Mouse (Mus musculus): ENCODE results near the gene Pla2g7. TPM values are rescaled to one million over a fixed set of nuclear protein-coding genes. Genes with fewer than 3 reads are reported as not detected.

Gene Pla2g7
- polyA plus RNA-seq, 1 experiment from 2014 or later = 18.7 TPM

DNA sequence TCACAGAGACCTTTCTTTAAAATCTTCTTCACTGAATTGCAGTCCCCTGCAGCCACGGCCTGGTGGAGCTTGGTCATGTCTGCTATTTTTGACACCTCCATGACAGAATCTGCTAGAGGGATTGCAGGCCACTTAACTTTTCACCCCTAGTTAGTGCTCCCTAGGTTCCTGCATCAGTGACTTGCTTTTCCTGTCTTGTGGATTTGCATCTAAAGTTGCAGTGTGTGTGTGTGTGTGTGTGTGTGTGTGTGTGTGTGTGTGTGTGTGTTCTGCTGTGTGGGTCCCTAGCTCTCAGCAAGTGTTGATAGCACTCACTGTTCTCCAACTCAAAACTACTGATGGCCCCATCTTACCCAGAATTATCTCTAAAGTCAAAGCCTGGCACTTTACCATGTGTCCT is 24.4 kb upstream of the Pla2g7 start, which contains the start of gene Ankrd66:
Gene Ankrd66 (minus strand): TSS at position 101 of the 400 bp plus-strand sequence.
- Histone ChIP-seq H3K4me1 (ENCODE audit: control insufficient read depth, insufficient read depth, low read length) (no peaks in the 10 kb centered on the region), H3K9ac (replicated peaks; ENCODE audit: low read length) (no peak within 1 kb of the TSS), H3K9me3 (ENCODE audit: control insufficient read depth, low read length) (no peaks in the 10 kb centered on the region), H3K4me2 (ENCODE audit: low read length) (no peak within 1 kb of the TSS), H3K4me3 (replicated peaks; ENCODE audit: low read depth, low read length) (no peak within 1 kb of the TSS), H3K36me3 (ENCODE audit: control insufficient read depth, insufficient read depth, low read length) (no peaks in the 10 kb centered on the region), H3K27ac (replicated peaks; ENCODE audit: low read depth, low read length) (no peak within 1 kb of the TSS), H3K27me3 (ENCODE audit: control insufficient read depth, insufficient read depth, low read length) (no peaks in the 10 kb centered on the region)
- no peak for DNase-seq
- ATAC-seq (ENCODE audit: low FRiP score, low TSS enrichment) = no peak
- WGBS = 81% methylated on average over 1 of the region's 1 CpGs

DNA sequence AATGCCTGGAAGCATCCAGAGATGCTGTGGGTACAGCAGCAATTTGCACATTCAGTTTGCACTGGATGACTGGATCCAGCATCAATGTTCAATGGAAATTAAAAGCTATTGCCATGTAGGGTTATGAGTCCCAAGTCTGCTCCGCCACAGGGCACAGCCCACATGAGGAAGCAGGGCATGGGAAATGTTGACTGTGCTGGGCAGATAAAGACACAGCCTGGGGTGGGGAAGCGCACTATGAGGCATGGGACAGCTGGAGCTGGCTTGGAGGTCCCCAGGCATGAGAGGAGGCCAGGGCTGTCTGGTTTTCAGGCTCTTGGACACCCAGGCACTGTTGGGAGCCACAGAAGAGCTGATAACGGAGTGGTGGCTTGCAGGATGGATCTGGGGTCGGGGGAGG is 23.9 kb upstream of the Pla2g7 start:
- Histone ChIP-seq H3K27ac (replicated peaks; ENCODE audit: low read depth, low read length) (no peak overlapping the region), H3K9me3 (ENCODE audit: control insufficient read depth, low read length) (no peaks in the 10 kb centered on the region), H3K4me3 (replicated peaks; ENCODE audit: low read depth, low read length) (no peak overlapping the region), H3K36me3 (ENCODE audit: control insufficient read depth, insufficient read depth, low read length) (no peaks in the 10 kb centered on the region), H3K4me1 (ENCODE audit: control insufficient read depth, insufficient read depth, low read length) (no peaks in the 10 kb centered on the region), H3K27me3 (ENCODE audit: control insufficient read depth, insufficient read depth, low read length) (no peaks in the 10 kb centered on the region), H3K9ac (replicated peaks; ENCODE audit: low read length) (no peak overlapping the region), H3K4me2 (ENCODE audit: low read length) (no peak overlapping the region)
- no peak for DNase-seq
- 91% methylated on average over 4 of the region's 4 CpGs for WGBS
- no peak for ATAC-seq (ENCODE audit: low FRiP score, low TSS enrichment)

DNA sequence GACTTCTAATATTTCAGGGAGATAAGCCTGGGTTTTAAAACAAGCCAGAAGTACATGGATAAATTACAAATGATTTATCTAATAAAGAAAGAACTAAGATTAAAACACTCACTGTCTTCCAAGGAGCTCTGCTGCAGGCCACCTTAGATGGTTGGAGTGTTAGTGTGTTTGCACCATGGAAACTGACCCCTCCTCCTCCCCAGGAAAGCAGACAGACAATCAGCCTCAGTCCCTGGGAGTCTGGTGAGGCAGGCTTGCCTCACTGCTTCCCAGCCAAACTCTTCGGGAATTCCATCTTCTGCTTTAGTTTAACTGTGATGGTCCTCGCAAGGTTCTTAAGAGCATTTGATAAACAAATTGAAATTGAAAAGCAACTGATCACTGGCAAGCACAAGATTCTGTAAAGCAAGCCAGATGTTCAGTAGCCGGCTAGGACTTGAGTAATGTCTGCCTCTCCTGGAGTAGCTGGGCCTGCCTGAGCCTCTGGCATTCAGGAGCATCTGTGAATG is 16.7 kb upstream of the Pla2g7 start:
- ATAC-seq (ENCODE audit: low FRiP score, low TSS enrichment) (no peak), DNase-seq (no peak)
- H3K4me3 ChIP-seq (replicated peaks; ENCODE audit: low read depth, low read length) = no peak overlapping the region
- no peaks in the 10 kb centered on the region for H3K27me3 ChIP-seq (ENCODE audit: control insufficient read depth, insufficient read depth, low read length)
- no peaks in the 10 kb centered on the region for H3K4me1 ChIP-seq (ENCODE audit: control insufficient read depth, insufficient read depth, low read length)
- H3K9me3 ChIP-seq (ENCODE audit: control insufficient read depth, low read length) = no peaks in the 10 kb centered on the region
- no peak overlapping the region for H3K4me2 ChIP-seq (ENCODE audit: low read length)
- no peak overlapping the region for H3K27ac ChIP-seq (replicated peaks; ENCODE audit: low read depth, low read length)
- H3K9ac ChIP-seq (replicated peaks; ENCODE audit: low read length) = no peak overlapping the region
- no peaks in the 10 kb centered on the region for H3K36me3 ChIP-seq (ENCODE audit: control insufficient read depth, insufficient read depth, low read length)
- WGBS = 6% methylated on average over 3 of the region's 3 CpGs

DNA sequence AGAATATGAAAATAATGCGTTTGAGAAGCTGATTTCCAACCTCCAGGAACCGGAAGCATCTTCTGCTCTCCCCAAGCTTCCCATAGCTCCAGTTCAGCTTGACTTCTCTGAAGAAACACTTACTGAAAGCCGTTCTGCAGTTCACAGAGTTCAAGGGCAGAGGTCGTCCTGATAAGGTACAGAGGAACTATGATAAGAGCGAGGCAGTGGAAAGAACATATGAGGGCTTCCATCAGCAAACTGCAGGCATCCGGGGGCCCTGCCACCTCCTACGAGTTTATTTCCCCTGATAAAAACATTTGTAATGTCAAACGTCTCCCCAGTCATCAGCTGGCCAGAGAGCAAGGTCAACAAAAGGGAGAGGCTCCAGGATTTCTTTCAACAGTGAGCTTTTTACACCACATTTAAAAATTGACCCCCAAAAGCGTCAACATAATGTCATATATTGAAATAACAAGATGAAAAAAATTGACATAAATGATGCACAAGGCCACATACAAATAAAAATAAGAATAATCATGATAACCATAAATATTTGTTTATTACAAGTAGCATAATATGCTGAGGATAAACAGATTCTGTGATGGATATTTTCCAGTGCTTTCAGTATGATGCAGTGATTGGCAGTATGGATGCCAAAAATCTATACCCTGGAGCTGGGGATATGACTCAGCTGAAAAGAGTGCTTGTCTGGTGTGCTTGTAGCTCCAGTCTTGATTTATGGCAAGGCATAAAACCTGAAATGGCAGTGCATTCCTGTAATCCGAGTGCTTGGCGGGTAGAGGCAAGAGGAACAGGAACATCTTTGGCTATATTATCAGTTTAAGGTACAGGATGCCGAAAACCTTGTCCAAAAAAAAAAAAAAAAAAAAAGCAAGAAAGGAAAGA is 13.1 kb upstream of the Pla2g7 start:
- Histone ChIP-seq H3K36me3 (ENCODE audit: control insufficient read depth, insufficient read depth, low read length) (no peaks in the 10 kb centered on the region), H3K9ac (replicated peaks; ENCODE audit: low read length) (no peak overlapping the region), H3K4me3 (replicated peaks; ENCODE audit: low read depth, low read length) (no peak overlapping the region), H3K4me2 (ENCODE audit: low read length) (no peak overlapping the region), H3K9me3 (ENCODE audit: control insufficient read depth, low read length) (no peaks in the 10 kb centered on the region), H3K27me3 (ENCODE audit: control insufficient read depth, insufficient read depth, low read length) (no peaks in the 10 kb centered on the region), H3K27ac (replicated peaks; ENCODE audit: low read depth, low read length) (no peak overlapping the region), H3K4me1 (ENCODE audit: control insufficient read depth, insufficient read depth, low read length) (no peaks in the 10 kb centered on the region)
- DNase-seq (no peak), ATAC-seq (ENCODE audit: low FRiP score, low TSS enrichment) (no peak)
- 85% methylated on average over 12 of the region's 12 CpGs for WGBS

DNA sequence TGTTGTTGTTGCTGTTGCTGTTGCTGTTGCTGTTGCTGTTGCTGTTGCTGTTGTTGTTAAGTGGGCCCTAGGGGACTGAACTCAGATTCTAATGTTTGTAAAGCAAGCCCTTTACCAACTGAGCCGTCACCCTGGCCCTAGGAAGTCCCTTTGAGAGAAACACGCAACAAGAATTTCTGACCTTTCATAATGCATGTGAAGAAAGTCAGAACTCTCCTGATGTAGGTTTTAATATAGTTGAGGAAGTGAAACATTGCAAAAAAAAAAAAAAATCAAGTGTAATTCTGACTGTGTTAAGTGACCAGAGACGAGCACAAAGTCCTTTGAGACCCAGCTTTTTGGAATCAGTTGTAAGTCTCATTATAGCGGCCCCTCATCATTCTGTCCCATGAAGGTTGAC is 10.8 kb upstream of the Pla2g7 start:
- no peak overlapping the region for H3K27ac ChIP-seq (replicated peaks; ENCODE audit: low read depth, low read length)
- H3K4me3 ChIP-seq (replicated peaks; ENCODE audit: low read depth, low read length) = no peak overlapping the region
- H3K4me2 ChIP-seq (ENCODE audit: low read length) = no peak overlapping the region
- no peaks in the 10 kb centered on the region for H3K36me3 ChIP-seq (ENCODE audit: control insufficient read depth, insufficient read depth, low read length)
- H3K27me3 ChIP-seq (ENCODE audit: control insufficient read depth, insufficient read depth, low read length) = no peaks in the 10 kb centered on the region
- WGBS = 84% methylated on average over 4 of the region's 4 CpGs
- no peaks in the 10 kb centered on the region for H3K9me3 ChIP-seq (ENCODE audit: control insufficient read depth, low read length)
- no peak overlapping the region for H3K9ac ChIP-seq (replicated peaks; ENCODE audit: low read length)
- H3K4me1 ChIP-seq (ENCODE audit: control insufficient read depth, insufficient read depth, low read length) = no peaks in the 10 kb centered on the region
- DNase-seq (no peak), ATAC-seq (ENCODE audit: low FRiP score, low TSS enrichment) (no peak)

DNA sequence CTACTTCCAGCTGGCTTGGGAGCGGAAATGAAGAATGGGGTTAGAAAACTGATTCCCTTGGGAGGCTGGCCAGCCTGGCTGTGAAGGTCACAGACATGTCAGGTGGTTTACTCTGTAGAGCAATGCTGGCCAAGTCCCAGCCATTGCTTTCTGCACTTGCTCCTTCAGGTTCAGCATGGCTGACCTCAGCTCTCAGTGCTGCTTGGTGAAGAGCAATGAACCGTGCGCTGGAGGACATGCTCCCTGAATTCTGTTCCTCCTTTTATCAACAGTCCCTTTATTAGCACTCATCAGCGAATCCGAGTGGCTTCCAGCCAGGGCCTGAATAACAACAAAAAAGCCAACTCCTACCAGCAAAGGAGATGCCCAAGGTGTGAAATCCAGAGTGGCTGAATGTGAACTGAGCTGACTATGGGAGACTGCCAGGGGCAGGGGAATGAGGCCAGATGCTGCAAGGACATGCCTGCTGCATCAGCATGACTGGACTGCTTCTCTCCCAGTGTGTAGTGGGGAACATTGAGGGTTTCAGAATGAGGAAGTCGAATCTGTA is 10.3 kb upstream of the Pla2g7 start:
- no peak overlapping the region for H3K9ac ChIP-seq (replicated peaks; ENCODE audit: low read length)
- H3K27ac ChIP-seq (replicated peaks; ENCODE audit: low read depth, low read length) = no peak overlapping the region
- no peak overlapping the region for H3K4me3 ChIP-seq (replicated peaks; ENCODE audit: low read depth, low read length)
- peak; percentile 34 for DNase-seq
- 26% methylated on average over 6 of the region's 6 CpGs for WGBS
- H3K9me3 ChIP-seq (ENCODE audit: control insufficient read depth, low read length) = no peaks in the 10 kb centered on the region
- no peaks in the 10 kb centered on the region for H3K27me3 ChIP-seq (ENCODE audit: control insufficient read depth, insufficient read depth, low read length)
- no peaks in the 10 kb centered on the region for H3K36me3 ChIP-seq (ENCODE audit: control insufficient read depth, insufficient read depth, low read length)
- H3K4me1 ChIP-seq (ENCODE audit: control insufficient read depth, insufficient read depth, low read length) = no peaks in the 10 kb centered on the region
- H3K4me2 ChIP-seq (ENCODE audit: low read length) = no peak overlapping the region
- peak; percentile 70; the same call in 1 of the 2 replicates for ATAC-seq (ENCODE audit: low FRiP score, low TSS enrichment)

DNA sequence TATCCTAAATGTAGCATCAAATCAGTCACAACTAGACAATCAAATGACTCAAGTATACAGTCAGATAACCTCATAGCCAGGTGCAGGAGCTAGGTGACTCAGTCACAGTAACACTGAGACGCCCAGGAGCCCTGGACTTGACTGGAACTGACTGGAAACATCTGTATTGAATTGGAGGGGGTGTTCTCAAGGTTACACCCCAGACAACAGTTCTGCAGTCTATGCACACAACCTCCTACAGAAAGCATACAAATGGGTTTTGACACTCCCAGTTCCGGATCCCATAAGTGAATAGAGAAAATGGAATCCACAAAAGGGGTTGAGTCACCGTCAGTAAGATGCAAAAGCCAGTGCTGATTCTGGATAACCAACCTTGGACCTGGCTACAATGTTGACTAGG is 9.2 kb upstream of the Pla2g7 start:
- no peak for ATAC-seq (ENCODE audit: low FRiP score, low TSS enrichment)

DNA sequence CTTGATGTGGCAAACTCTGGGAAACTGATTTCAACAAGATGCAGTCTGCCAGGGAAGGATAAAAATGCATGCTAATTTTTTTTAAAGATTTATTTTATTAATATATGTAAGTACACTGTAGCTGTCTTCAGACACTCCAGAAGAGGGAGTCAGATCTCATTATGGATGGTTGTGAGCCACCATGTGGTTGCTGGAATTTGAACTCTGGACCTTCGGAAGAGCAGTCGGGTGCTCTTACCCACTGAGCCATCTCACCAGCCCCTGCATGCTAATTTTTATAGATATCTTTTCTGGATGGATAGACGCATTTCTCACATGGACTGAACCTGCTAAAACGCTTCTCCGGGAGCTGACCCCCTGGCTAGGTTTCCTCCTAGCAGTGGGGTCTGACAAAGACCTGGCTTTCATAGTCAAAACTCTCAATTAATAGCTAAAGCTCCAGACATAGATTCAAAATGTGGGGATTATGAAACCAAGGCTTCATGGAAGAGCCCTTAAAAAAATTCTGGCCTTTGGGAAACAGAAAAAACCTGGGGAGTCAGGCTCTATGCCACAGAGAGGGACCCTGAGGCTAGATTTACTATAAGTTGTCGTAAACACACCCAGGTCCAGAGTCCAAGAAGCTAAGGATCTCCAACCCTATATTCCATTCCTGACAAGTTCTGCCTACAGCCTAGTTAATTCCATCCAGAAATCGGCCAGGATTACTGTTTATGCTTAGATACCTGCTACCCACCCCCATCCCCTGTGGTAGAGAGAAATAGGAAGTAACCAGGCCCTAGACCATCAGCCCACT is 4.5 kb upstream of the Pla2g7 start:
- no peak for DNase-seq
- Histone ChIP-seq H3K27ac (replicated peaks; ENCODE audit: low read depth, low read length) (no peak overlapping the region), H3K4me3 (replicated peaks; ENCODE audit: low read depth, low read length) (no peak overlapping the region), H3K4me1 (ENCODE audit: control insufficient read depth, insufficient read depth, low read length) (peaks cover 2% of the 10 kb centered on the region; the same call in 1 of the 2 replicates), H3K4me2 (ENCODE audit: low read length) (no peak overlapping the region), H3K27me3 (ENCODE audit: control insufficient read depth, insufficient read depth, low read length) (no peaks in the 10 kb centered on the region), H3K9ac (replicated peaks; ENCODE audit: low read length) (no peak overlapping the region), H3K36me3 (ENCODE audit: control insufficient read depth, insufficient read depth, low read length) (no peaks in the 10 kb centered on the region), H3K9me3 (ENCODE audit: control insufficient read depth, low read length) (no peaks in the 10 kb centered on the region)
- no peak for ATAC-seq (ENCODE audit: low FRiP score, low TSS enrichment)
- WGBS = 91% methylated on average over 7 of the region's 7 CpGs

More for the DNA sequence above, 9.2 kb upstream of the Pla2g7 start:
- Histone ChIP-seq H3K4me2 (ENCODE audit: low read length) (no peak overlapping the region), H3K9me3 (ENCODE audit: control insufficient read depth, low read length) (no peaks in the 10 kb centered on the region), H3K27ac (replicated peaks; ENCODE audit: low read depth, low read length) (no peak overlapping the region), H3K4me3 (replicated peaks; ENCODE audit: low read depth, low read length) (no peak overlapping the region), H3K4me1 (ENCODE audit: control insufficient read depth, insufficient read depth, low read length) (no peaks in the 10 kb centered on the region), H3K9ac (replicated peaks; ENCODE audit: low read length) (no peak overlapping the region), H3K27me3 (ENCODE audit: control insufficient read depth, insufficient read depth, low read length) (no peaks in the 10 kb centered on the region), H3K36me3 (ENCODE audit: control insufficient read depth, insufficient read depth, low read length) (no peaks in the 10 kb centered on the region)
- 91% methylated on average over 3 of the region's 3 CpGs for WGBS
- no peak for DNase-seq
